Mouse (Mus musculus): ENCODE data around the gene Uck2. TPM values are rescaled to one million over a fixed set of nuclear protein-coding genes. Genes with fewer than 3 reads are reported as not detected.
A peak's percentile ranks its signal among the peaks of the same experiment; 100 is the strongest.

Uck2 gene
- polyA plus RNA-seq, 1 experiment from 2014 or later: 103 TPM

- peaks cover 83% of the 10 kb centered on the region for H3K4me1 ChIP-seq
- 57% methylated on average over 9 of the region's 9 CpGs for WGBS (ENCODE audit: insufficient replicate concordance)
Measured at GRCm38 (mm10) chr1:167268360-167269063, 16.6 kb downstream of the Uck2 start.

GRCm38 (mm10) chr1:167266720-167267119 is 18.4 kb downstream of the Uck2 start:
- WGBS (ENCODE audit: insufficient replicate concordance): 59% methylated on average over 3 of the region's 3 CpGs
- Histone ChIP-seq H3K4me2 (no peak overlapping the region), H3K9ac (no peak overlapping the region), H3K27me3 (replicated peaks) (no peaks in the 10 kb centered on the region), H3K27ac (no peak overlapping the region), H3K36me3 (peaks cover 17% of the 10 kb centered on the region), H3K4me1 (peaks cover 79% of the 10 kb centered on the region), H3K4me3 (no peak overlapping the region), H3K9me3 (replicated peaks) (no peaks in the 10 kb centered on the region)
- ATAC-seq: no peak

More at GRCm38 (mm10) chr1:167268360-167269063, 16.6 kb downstream of the Uck2 start:
- no peak for ATAC-seq
- Histone ChIP-seq H3K4me3 (no peak overlapping the region), H3K9ac (peak overlapping the region; percentile 29; the same call in 1 of the 2 replicates), H3K27me3 (replicated peaks) (no peaks in the 10 kb centered on the region), H3K36me3 (peaks cover 17% of the 10 kb centered on the region), H3K27ac (peak overlapping the region; percentile 91), H3K9me3 (replicated peaks) (no peaks in the 10 kb centered on the region), H3K4me2 (peak overlapping the region; percentile 60)

DNA sequence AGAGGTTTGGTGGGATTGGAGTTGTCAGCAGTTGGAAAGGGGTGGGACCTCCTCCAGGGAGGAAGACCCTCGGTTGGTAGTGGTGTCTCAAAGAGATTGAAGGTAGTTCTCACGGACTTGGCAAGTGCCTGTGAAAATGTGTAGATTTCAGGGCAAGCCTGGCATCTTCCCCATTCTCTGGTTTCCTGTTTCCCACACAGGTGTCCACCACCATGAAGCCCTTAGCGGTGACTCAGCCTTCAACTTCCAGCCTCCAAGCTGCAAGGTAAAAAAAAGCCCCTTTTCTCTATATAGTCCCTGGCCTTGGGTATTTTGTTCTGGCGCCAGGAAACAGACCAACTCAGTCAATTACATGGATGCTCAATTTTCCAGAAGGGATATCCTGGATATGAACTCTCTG is 19.8 kb downstream of the Uck2 start:
- Histone ChIP-seq H3K9ac (no peak overlapping the region), H3K27ac (no peak overlapping the region), H3K9me3 (replicated peaks) (no peaks in the 10 kb centered on the region), H3K4me3 (no peak overlapping the region), H3K36me3 (peaks cover 17% of the 10 kb centered on the region), H3K4me1 (peaks cover 66% of the 10 kb centered on the region), H3K27me3 (replicated peaks) (no peaks in the 10 kb centered on the region), H3K4me2 (no peak overlapping the region)
- no peak for ATAC-seq
- WGBS (ENCODE audit: insufficient replicate concordance): 65% methylated on average over 4 of the region's 4 CpGs

- H3K4me1 ChIP-seq: peaks cover 58% of the 10 kb centered on the region
- H3K9me3 ChIP-seq (replicated peaks): no peaks in the 10 kb centered on the region
- WGBS (ENCODE audit: insufficient replicate concordance): 71% methylated on average over 10 of the region's 10 CpGs
- H3K4me3 ChIP-seq: no peak overlapping the region
- peaks cover 17% of the 10 kb centered on the region for H3K36me3 ChIP-seq
- no peak overlapping the region for H3K4me2 ChIP-seq
- no peak for ATAC-seq
- H3K9ac ChIP-seq: no peak overlapping the region
- H3K27ac ChIP-seq: no peak overlapping the region
- no peaks in the 10 kb centered on the region for H3K27me3 ChIP-seq (replicated peaks)
Measured at GRCm38 (mm10) chr1:167262489-167263041, 22.6 kb downstream of the Uck2 start.

- Histone ChIP-seq H3K36me3 (peaks cover 12% of the 10 kb centered on the region), H3K27ac (no peak overlapping the region), H3K4me1 (peaks cover 60% of the 10 kb centered on the region), H3K4me3 (no peak overlapping the region), H3K27me3 (replicated peaks) (no peaks in the 10 kb centered on the region), H3K9me3 (replicated peaks) (no peaks in the 10 kb centered on the region), H3K9ac (no peak overlapping the region), H3K4me2 (no peak overlapping the region)
- no peak for ATAC-seq
- 87% methylated on average over 11 of the region's 11 CpGs for WGBS (ENCODE audit: insufficient replicate concordance)
Measured at GRCm38 (mm10) chr1:167261750-167262149, 23.4 kb downstream of the Uck2 start.

DNA sequence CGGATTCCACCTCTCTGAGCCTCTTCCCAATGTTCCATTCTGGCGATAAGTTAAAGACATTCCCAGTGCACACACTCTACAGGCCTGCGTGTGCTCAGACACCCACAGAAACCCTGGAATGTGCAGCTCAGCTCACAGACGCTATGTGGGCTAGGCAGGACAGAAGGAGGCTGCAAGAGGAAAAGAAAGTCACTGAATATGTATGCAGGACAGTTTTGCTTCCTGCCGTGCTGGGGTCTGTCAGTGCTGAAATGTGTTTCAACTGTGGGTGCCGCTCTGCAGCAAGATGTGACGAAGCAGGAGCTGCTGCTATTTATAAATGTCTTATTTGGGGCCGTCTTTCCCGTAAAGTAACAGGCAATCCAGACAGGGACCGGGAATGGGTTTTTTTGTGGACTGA is 25.4 kb downstream of the Uck2 start:
- H3K36me3 ChIP-seq: peaks cover 3% of the 10 kb centered on the region; the same call in 1 of the 2 replicates
- no peaks in the 10 kb centered on the region for H3K9me3 ChIP-seq (replicated peaks)
- H3K4me1 ChIP-seq: peaks cover 70% of the 10 kb centered on the region
- H3K9ac ChIP-seq: no peak overlapping the region
- H3K4me2 ChIP-seq: no peak overlapping the region
- 67% methylated on average over 10 of the region's 10 CpGs for WGBS (ENCODE audit: insufficient replicate concordance)
- H3K27me3 ChIP-seq (replicated peaks): no peaks in the 10 kb centered on the region
- H3K27ac ChIP-seq: no peak overlapping the region
- ATAC-seq: no peak
- H3K4me3 ChIP-seq: no peak overlapping the region

GRCm38 (mm10) chr1:167256724-167257302 is 28.3 kb downstream of the Uck2 start:
- WGBS (ENCODE audit: insufficient replicate concordance): 75% methylated on average over 15 of the region's 15 CpGs
- Histone ChIP-seq H3K27me3 (replicated peaks) (no peaks in the 10 kb centered on the region), H3K9me3 (replicated peaks) (no peaks in the 10 kb centered on the region), H3K4me2 (peak overlapping the region; percentile 22; the same call in 1 of the 2 replicates), H3K36me3 (no peaks in the 10 kb centered on the region), H3K9ac (no peak overlapping the region), H3K4me1 (peaks cover 61% of the 10 kb centered on the region), H3K4me3 (no peak overlapping the region), H3K27ac (peak overlapping the region; percentile 45; the same call in 1 of the 2 replicates)
- ATAC-seq: no peak

DNA sequence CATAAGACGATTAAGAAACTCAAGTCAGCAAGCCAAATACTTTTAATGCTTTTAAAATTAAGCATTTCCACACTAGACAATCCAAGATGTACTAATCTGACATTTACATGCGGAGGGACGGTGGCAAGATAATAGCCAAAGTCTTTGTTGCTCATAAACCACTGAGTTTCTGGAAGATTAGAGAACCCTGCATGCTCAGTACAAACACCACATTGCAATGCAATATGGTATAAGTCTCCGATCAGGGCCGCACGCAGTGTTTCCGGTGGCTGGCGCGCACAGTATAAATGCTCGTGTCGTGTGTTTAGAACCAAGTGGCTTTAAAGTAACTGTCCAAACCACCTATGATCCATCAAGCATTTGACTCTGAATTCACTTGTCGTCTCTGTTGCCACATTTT is 31.5 kb downstream of the Uck2 start:
- Histone ChIP-seq H3K9ac (no peak overlapping the region), H3K4me3 (no peak overlapping the region), H3K36me3 (no peaks in the 10 kb centered on the region), H3K27me3 (replicated peaks) (no peaks in the 10 kb centered on the region), H3K4me2 (no peak overlapping the region), H3K9me3 (replicated peaks) (no peaks in the 10 kb centered on the region), H3K27ac (no peak overlapping the region), H3K4me1 (peaks cover 72% of the 10 kb centered on the region)
- ATAC-seq: no peak
- WGBS (ENCODE audit: insufficient replicate concordance): 84% methylated on average over 12 of the region's 12 CpGs

GRCm38 (mm10) chr1:167249881-167250280 is 35.2 kb downstream of the Uck2 start:
- 85% methylated on average over 8 of the region's 8 CpGs for WGBS (ENCODE audit: insufficient replicate concordance)
- Histone ChIP-seq H3K9ac (no peak overlapping the region; the same call in 1 of the 2 replicates), H3K4me2 (no peak overlapping the region), H3K27ac (no peak overlapping the region), H3K36me3 (no peaks in the 10 kb centered on the region), H3K4me1 (peaks cover 79% of the 10 kb centered on the region), H3K9me3 (replicated peaks) (no peaks in the 10 kb centered on the region), H3K4me3 (no peak overlapping the region), H3K27me3 (replicated peaks) (no peaks in the 10 kb centered on the region)
- ATAC-seq: no peak

DNA sequence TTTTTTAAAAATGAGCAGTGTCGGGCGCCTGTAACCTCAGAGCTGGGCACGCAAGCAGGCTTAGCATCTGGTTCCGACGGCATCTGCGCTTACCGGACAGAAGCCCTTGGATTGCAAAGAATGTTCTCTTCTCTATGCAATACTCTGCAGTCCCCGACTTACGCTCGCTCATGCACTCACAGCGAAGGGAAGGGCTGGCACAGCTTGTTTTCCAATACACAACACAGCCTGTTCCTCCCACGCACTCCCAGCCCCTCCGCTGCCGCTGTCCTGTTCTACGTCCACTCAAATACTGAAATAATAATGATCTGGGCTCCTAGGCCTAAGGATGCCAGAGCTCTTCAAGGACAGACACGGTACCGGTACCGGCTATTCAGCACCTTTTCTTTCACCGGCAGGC is 35.9 kb downstream of the Uck2 start:
- Histone ChIP-seq H3K27me3 (replicated peaks) (no peaks in the 10 kb centered on the region), H3K4me3 (no peak overlapping the region), H3K9me3 (replicated peaks) (no peaks in the 10 kb centered on the region), H3K9ac (no peak overlapping the region), H3K4me1 (peaks cover 80% of the 10 kb centered on the region), H3K36me3 (no peaks in the 10 kb centered on the region), H3K27ac (no peak overlapping the region), H3K4me2 (no peak overlapping the region)
- ATAC-seq: no peak
- 85% methylated on average over 19 of the region's 19 CpGs for WGBS (ENCODE audit: insufficient replicate concordance)

DNA sequence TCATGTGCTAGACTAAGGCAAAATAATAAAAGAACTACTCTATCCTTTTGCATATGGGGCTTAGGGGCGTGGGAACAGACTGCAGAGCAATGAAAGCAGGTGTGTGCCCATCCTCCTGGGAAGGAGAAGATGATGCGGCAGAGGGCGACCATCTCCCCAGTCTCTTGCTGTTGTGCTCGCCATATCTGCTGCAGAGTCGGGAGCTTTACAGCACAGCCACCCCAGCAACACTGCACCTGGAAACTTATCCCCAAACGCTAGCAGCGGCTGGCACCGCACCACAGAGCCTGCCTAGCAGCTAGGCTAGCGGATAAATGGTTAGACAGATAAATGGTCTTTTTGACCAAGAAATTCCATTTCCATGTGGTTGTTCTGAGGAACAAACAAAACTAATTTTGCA is 37.2 kb downstream of the Uck2 start:
- Histone ChIP-seq H3K4me1 (peaks cover 86% of the 10 kb centered on the region), H3K4me3 (no peak overlapping the region), H3K27me3 (replicated peaks) (no peaks in the 10 kb centered on the region), H3K9ac (no peak overlapping the region), H3K27ac (no peak overlapping the region), H3K4me2 (no peak overlapping the region), H3K36me3 (no peaks in the 10 kb centered on the region), H3K9me3 (replicated peaks) (no peaks in the 10 kb centered on the region)
- ATAC-seq: no peak
- 67% methylated on average over 9 of the region's 9 CpGs for WGBS (ENCODE audit: insufficient replicate concordance)

DNA sequence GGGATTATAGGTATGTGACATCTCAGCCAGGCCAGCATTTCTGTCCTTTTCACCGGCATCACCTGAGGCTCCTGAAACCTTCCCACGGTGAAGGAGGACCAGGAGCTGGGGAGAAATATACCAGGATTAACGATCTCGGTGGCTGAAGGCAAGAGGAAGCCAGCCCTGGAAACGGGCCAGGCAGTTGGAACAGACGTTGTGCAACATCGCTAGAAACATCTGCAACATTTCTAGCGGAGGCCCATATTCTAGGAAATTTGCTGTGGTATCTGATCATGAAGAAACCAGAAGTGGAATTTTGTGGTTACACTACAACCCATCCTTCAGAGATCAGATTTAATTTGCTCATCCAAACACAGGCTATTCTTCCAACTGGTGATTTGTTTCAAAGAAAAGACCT is 38.1 kb downstream of the Uck2 start:
- Histone ChIP-seq H3K4me1 (peaks cover 92% of the 10 kb centered on the region), H3K9ac (no peak overlapping the region), H3K27ac (no peak overlapping the region), H3K4me2 (peak overlapping the region; percentile 25), H3K4me3 (no peak overlapping the region), H3K36me3 (no peaks in the 10 kb centered on the region), H3K27me3 (replicated peaks) (no peaks in the 10 kb centered on the region), H3K9me3 (replicated peaks) (no peaks in the 10 kb centered on the region)
- no peak; the same call in 1 of the 2 replicates for ATAC-seq
- WGBS (ENCODE audit: insufficient replicate concordance): 23% methylated on average over 8 of the region's 8 CpGs

Measured in liver, embryonic 12.5 days (tissue).